Mouse (Mus musculus) cerebellum, adult 2 months (tissue): ENCODE measurements around the gene Dpm3.

Experiments
- CTCF ChIP-seq: fragments of 200-500 bp; IDR thresholded peaks from 2 replicates; pipeline ENCODE4 v1.5.1; 2011; ENCODE audit warnings: low read depth, mild to moderate bottlenecking, control low read depth, low read length, moderate library complexity, borderline replicate concordance; ENCODE audit not compliant: insufficient read depth
- POLR2A ChIP-seq: fragments of 200-500 bp; IDR thresholded peaks from 2 replicates; pipeline ENCODE4 v1.6.1; 2011; ENCODE audit warnings: low read length, control low read depth, borderline replicate concordance; ENCODE audit not compliant: insufficient read depth

- TF ChIP-seq POLR2A, result no peak
- no peak for TF ChIP-seq CTCF
Observed at GRCm38 (mm10) chr3:89262417-89262816, 3.3 kb downstream of the Dpm3 start.
